Mouse (Mus musculus): ENCODE measurements at regions not wholly inside any gene's neighbourhood (a gene's known extent, or its start where the extent isn't known, plus 50 kb on each side); places are given as distances from the start of the nearest gene placed in this dataset.

GRCm38 (mm10) chr6:31838588-31838987 lies 211.5 kb upstream of the 1700012A03Rik start:
- Histone ChIP-seq H3K36me3 (ENCODE audit: control insufficient read depth, insufficient read depth, low read length) (no peaks in the 10 kb centered on the region), H3K4me1 (ENCODE audit: control insufficient read depth, insufficient read depth, insufficient read length, low read length) (no peaks in the 10 kb centered on the region), H3K4me3 (ENCODE audit: low read depth, low read length) (no peak overlapping the region), H3K27me3 (ENCODE audit: control insufficient read depth, insufficient read depth, low read length) (no peaks in the 10 kb centered on the region), H3K27ac (ENCODE audit: insufficient read depth, low read depth, low read length) (no peak overlapping the region)
- TF ChIP-seq CTCF (IDR thresholded peaks at IDR 0.05; ENCODE audit: extremely low read depth, insufficient read length, insufficient replicate concordance, low read depth, low read length) (0 out of 2 replicates have a peak, but pooled peaks have one; percentile 22), POLR2A (IDR thresholded peaks at IDR 0.05; ENCODE audit: low read depth, low read length) (no peak)
- WGBS: 54% methylated on average over 1 of the region's 1 CpGs

GRCm38 (mm10) chr6:31835795-31836194 lies 214.3 kb upstream of the 1700012A03Rik start:
- Histone ChIP-seq H3K36me3 (ENCODE audit: control insufficient read depth, insufficient read depth, low read length) (no peaks in the 10 kb centered on the region), H3K27ac (ENCODE audit: insufficient read depth, low read depth, low read length) (no peak overlapping the region), H3K27me3 (ENCODE audit: control insufficient read depth, insufficient read depth, low read length) (no peaks in the 10 kb centered on the region), H3K4me1 (ENCODE audit: control insufficient read depth, insufficient read depth, insufficient read length, low read length) (no peaks in the 10 kb centered on the region), H3K4me3 (ENCODE audit: low read depth, low read length) (no peak overlapping the region)
- no peak for TF ChIP-seq CTCF (IDR thresholded peaks at IDR 0.05; ENCODE audit: extremely low read depth, insufficient read length, insufficient replicate concordance, low read depth, low read length)
- no peak for TF ChIP-seq POLR2A (IDR thresholded peaks at IDR 0.05; ENCODE audit: low read depth, low read length)

GRCm38 (mm10) chr6:31834503-31834902 lies 215.5 kb upstream of the 1700012A03Rik start:
- no peak for TF ChIP-seq CTCF (IDR thresholded peaks at IDR 0.05; ENCODE audit: extremely low read depth, insufficient read length, insufficient replicate concordance, low read depth, low read length)
- no peak for TF ChIP-seq POLR2A (IDR thresholded peaks at IDR 0.05; ENCODE audit: low read depth, low read length)
- no peak overlapping the region for H3K4me3 ChIP-seq (ENCODE audit: low read depth, low read length)
- no peaks in the 10 kb centered on the region for H3K36me3 ChIP-seq (ENCODE audit: control insufficient read depth, insufficient read depth, low read length)
- H3K27ac ChIP-seq (ENCODE audit: insufficient read depth, low read depth, low read length): no peak overlapping the region
- H3K27me3 ChIP-seq (ENCODE audit: control insufficient read depth, insufficient read depth, low read length): no peaks in the 10 kb centered on the region
- 14% methylated on average over 4 of the region's 4 CpGs for WGBS
- H3K4me1 ChIP-seq (ENCODE audit: control insufficient read depth, insufficient read depth, insufficient read length, low read length): no peaks in the 10 kb centered on the region

- Histone ChIP-seq H3K27me3 (ENCODE audit: control insufficient read depth, insufficient read depth, low read length) (no peaks in the 10 kb centered on the region), H3K27ac (ENCODE audit: insufficient read depth, low read depth, low read length) (no peak overlapping the region), H3K4me3 (ENCODE audit: low read depth, low read length) (no peak overlapping the region), H3K36me3 (ENCODE audit: control insufficient read depth, insufficient read depth, low read length) (no peaks in the 10 kb centered on the region), H3K4me1 (ENCODE audit: control insufficient read depth, insufficient read depth, insufficient read length, low read length) (no peaks in the 10 kb centered on the region)
- no peak for TF ChIP-seq CTCF (IDR thresholded peaks at IDR 0.05; ENCODE audit: extremely low read depth, insufficient read length, insufficient replicate concordance, low read depth, low read length)
- no peak for TF ChIP-seq POLR2A (IDR thresholded peaks at IDR 0.05; ENCODE audit: low read depth, low read length)
- WGBS: 64% methylated on average over 11 of the region's 11 CpGs
These were observed 219.4 kb upstream of the 1700012A03Rik start for GRCm38 (mm10) chr6:31830610-31831009.

GRCm38 (mm10) chr6:31823616-31824015 lies 226.4 kb upstream of the 1700012A03Rik start:
- Histone ChIP-seq H3K4me1 (ENCODE audit: control insufficient read depth, insufficient read depth, insufficient read length, low read length) (no peaks in the 10 kb centered on the region), H3K4me3 (ENCODE audit: low read depth, low read length) (no peak overlapping the region), H3K36me3 (ENCODE audit: control insufficient read depth, insufficient read depth, low read length) (no peaks in the 10 kb centered on the region), H3K27me3 (ENCODE audit: control insufficient read depth, insufficient read depth, low read length) (no peaks in the 10 kb centered on the region), H3K27ac (ENCODE audit: insufficient read depth, low read depth, low read length) (no peak overlapping the region)
- 89% methylated on average over 5 of the region's 5 CpGs for WGBS
- TF ChIP-seq CTCF (IDR thresholded peaks at IDR 0.05; ENCODE audit: extremely low read depth, insufficient read length, insufficient replicate concordance, low read depth, low read length): no peak
- no peak for TF ChIP-seq POLR2A (IDR thresholded peaks at IDR 0.05; ENCODE audit: low read depth, low read length)

GRCm38 (mm10) chr6:31822186-31823085 lies 227.6 kb upstream of the 1700012A03Rik start:
- Histone ChIP-seq H3K27ac (ENCODE audit: insufficient read depth, low read depth, low read length) (no peak overlapping the region), H3K4me3 (ENCODE audit: low read depth, low read length) (no peak overlapping the region), H3K4me1 (ENCODE audit: control insufficient read depth, insufficient read depth, insufficient read length, low read length) (no peaks in the 10 kb centered on the region), H3K36me3 (ENCODE audit: control insufficient read depth, insufficient read depth, low read length) (no peaks in the 10 kb centered on the region), H3K27me3 (ENCODE audit: control insufficient read depth, insufficient read depth, low read length) (no peaks in the 10 kb centered on the region)
- WGBS: 77% methylated on average over 9 of the region's 9 CpGs
- TF ChIP-seq CTCF (IDR thresholded peaks at IDR 0.05; ENCODE audit: extremely low read depth, insufficient read length, insufficient replicate concordance, low read depth, low read length) (no peak), POLR2A (IDR thresholded peaks at IDR 0.05; ENCODE audit: low read depth, low read length) (no peak)

GRCm38 (mm10) chr6:31821621-31822020 lies 228.4 kb upstream of the 1700012A03Rik start:
- Histone ChIP-seq H3K4me1 (ENCODE audit: control insufficient read depth, insufficient read depth, insufficient read length, low read length) (no peaks in the 10 kb centered on the region), H3K27ac (ENCODE audit: insufficient read depth, low read depth, low read length) (no peak overlapping the region), H3K4me3 (ENCODE audit: low read depth, low read length) (no peak overlapping the region), H3K36me3 (ENCODE audit: control insufficient read depth, insufficient read depth, low read length) (no peaks in the 10 kb centered on the region), H3K27me3 (ENCODE audit: control insufficient read depth, insufficient read depth, low read length) (no peaks in the 10 kb centered on the region)
- 56% methylated on average over 7 of the region's 7 CpGs for WGBS
- TF ChIP-seq POLR2A (IDR thresholded peaks at IDR 0.05; ENCODE audit: low read depth, low read length) (no peak), CTCF (IDR thresholded peaks at IDR 0.05; ENCODE audit: extremely low read depth, insufficient read length, insufficient replicate concordance, low read depth, low read length) (no peak)
